Mouse (Mus musculus) heart, embryonic 14.5 days (tissue): Measurements from ENCODE around the gene Olfr270. TPM values are rescaled to one million over a fixed set of nuclear protein-coding genes. Genes with fewer than 3 reads are reported as not detected.

Source experiments
- ATAC-seq: fragments of 200-750 bp; cut with Nextera tagmentation; 2 replicates; pipeline ENCODE4 v1.8.0; 2017; ENCODE audit warnings: low read depth, moderate TSS enrichment; ENCODE audit not compliant: insufficient number of reproducible peaks, insufficient read depth, low FRiP score
- H3K27ac ChIP-seq, 2 experiments: fragments of 200-500 bp in 1 of 2; fragments of 300-500 bp in 1 of 2; sonication (generic) in 1 of 2; replicated peaks in 1 of 2; 2 replicates each; pipeline ENCODE4 v1.5.1; 2012 to 2014; ENCODE audit warnings: low read depth in 2 of 2, low read length in 2 of 2, control low read depth in 1 of 2, mild to moderate bottlenecking in 1 of 2, mixed read lengths in 1 of 2; ENCODE audit not compliant: control insufficient read depth in 1 of 2, insufficient read depth in 1 of 2
- H3K27me3 ChIP-seq: fragments of 300-500 bp; sonication (generic); 2 replicates; pipeline ENCODE4 v1.6.1; 2014; ENCODE audit warnings: mild to moderate bottlenecking, low read length, control low read depth; ENCODE audit not compliant: control insufficient read depth, insufficient read depth
- H3K36me3 ChIP-seq: fragments of 300-500 bp; sonication (generic); 2 replicates; pipeline ENCODE4 v1.6.1; 2014; ENCODE audit warnings: mild to moderate bottlenecking, control low read depth, low read length, mixed read lengths; ENCODE audit not compliant: control insufficient read depth, insufficient read depth
- H3K4me1 ChIP-seq, 2 experiments: fragments of 200-500 bp in 1 of 2; fragments of 300-500 bp in 1 of 2; sonication (generic) in 1 of 2; 2 replicates each; pipeline ENCODE4 v1.6.1; 2012 to 2014; ENCODE audit warnings: low read length in 2 of 2, control low read depth in 1 of 2, mixed read lengths in 1 of 2; ENCODE audit not compliant: control insufficient read depth in 2 of 2, insufficient read depth in 2 of 2
- H3K4me2 ChIP-seq: fragments of 300-500 bp; sonication (generic); 2 replicates; pipeline ENCODE4 v1.6.1; 2014; ENCODE audit warnings: mild to moderate bottlenecking, low read length
- H3K4me3 ChIP-seq, 2 experiments: fragments of 200-500 bp in 1 of 2; fragments of 300-500 bp in 1 of 2; sonication (generic) in 1 of 2; 2 replicates each; pipeline ENCODE4 v1.5.1; 2012 to 2014; ENCODE audit warnings: low read length in 2 of 2, mild to moderate bottlenecking in 2 of 2, control low read depth in 1 of 2, low read depth in 1 of 2, moderate library complexity in 1 of 2; ENCODE audit not compliant: control insufficient read depth in 1 of 2, insufficient read depth in 1 of 2
- H3K9ac ChIP-seq: fragments of 300-500 bp; sonication (generic); 2 replicates; pipeline ENCODE4 v1.6.1; 2014; ENCODE audit warnings: mild to moderate bottlenecking, low read length
- H3K9me3 ChIP-seq: fragments of 300-500 bp; sonication (generic); 2 replicates; pipeline ENCODE4 v1.6.1; 2016; ENCODE audit warnings: low read length, control low read depth; ENCODE audit not compliant: control insufficient read depth
- WGBS: fragments of 180-500 bp; shearing (Covaris S2); extraction: QIAGEN DNeasy Blood & Tissue Kit; methylation state at CpG from one replicate; pipeline ENCODE4 v1.1.7; 2014; 5-methylcytosine and 5-hydroxymethylcytosine counted together
- polyA plus RNA-seq: library from polyadenylated mRNA; unstranded; fragments of >200 nt; fragmentation: Nextera tagmentation; extraction: Ambion mirVana; gene quantifications from 2 replicates; pipeline ENCODE4 v1.2.1, GENCODE M21; 2014

Olfr270 gene
- not detected in 2 replicates for polyA plus RNA-seq

DNA sequence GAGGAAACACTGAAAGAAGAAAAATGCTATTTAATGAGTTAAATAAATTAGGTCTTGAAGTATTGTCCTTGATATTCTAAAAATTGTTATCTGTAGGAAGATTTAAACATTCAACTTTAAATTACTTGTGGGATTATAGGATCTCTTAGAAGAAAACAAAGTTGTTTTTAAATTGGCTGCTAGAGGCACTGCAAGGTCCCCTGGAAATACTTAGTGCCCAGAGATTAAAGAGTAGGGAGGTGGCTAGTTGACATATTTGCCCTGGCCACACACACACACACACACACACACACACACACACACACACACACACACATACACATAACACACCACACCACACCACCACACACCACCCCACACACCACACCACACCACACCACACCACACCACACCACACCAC lies at the start of gene Olfr270:
Olfr270 (plus strand) TSS at position 301 of the 400 bp plus-strand sequence.
- Histone ChIP-seq H3K4me2 (no peak within 1 kb of the TSS), H3K4me3 (no peak within 1 kb of the TSS), H3K27me3 (no peaks in the 10 kb centered on the region), H3K4me1 (no peaks in the 10 kb centered on the region), H3K36me3 (no peaks in the 10 kb centered on the region), H3K9me3 (no peaks in the 10 kb centered on the region), H3K9ac (no peak within 1 kb of the TSS), H3K27ac (no peak within 1 kb of the TSS)
- ATAC-seq: no peak

DNA sequence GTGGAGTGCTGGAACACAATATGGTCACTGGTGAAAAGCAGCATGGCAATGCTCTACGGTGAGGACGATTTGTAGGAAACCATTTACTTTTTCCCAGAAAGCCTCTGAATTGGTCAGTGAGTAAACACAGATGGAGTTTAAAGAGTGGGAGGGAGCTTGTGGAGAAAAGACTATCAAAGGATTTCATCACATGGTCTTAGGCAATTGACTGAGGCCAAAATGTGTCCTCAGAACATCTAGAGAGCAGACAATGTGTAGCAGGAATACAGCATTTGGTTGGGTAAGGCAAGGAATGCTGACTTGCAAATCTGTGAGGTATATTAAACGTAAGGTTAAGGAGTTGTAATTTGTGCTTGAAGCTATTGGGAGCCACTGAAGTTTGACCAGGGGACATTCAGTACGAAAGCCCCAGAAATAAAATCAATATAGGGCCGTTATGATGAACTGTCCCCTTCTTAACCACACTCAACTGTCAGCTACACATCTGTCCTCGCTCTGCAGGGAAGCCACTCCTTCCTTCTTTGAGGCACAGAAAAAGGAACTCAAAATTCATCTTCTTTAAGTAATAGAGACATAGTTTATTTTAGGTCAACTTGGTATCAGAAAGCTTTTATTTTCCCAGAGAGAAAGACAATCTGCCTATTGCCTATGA lies 47.6 kb upstream of the Olfr270 start:
- Histone ChIP-seq H3K36me3 (no peaks in the 10 kb centered on the region), H3K27me3 (no peaks in the 10 kb centered on the region), H3K4me2 (no peak overlapping the region), H3K9me3 (no peaks in the 10 kb centered on the region), H3K4me1 (no peaks in the 10 kb centered on the region), H3K9ac (no peak overlapping the region), H3K27ac (no peak overlapping the region), H3K4me3 (no peak overlapping the region)
- no peak for ATAC-seq
- WGBS: 77% methylated on average over 6 of the region's 6 CpGs

GRCm38 (mm10) chr4:52917311-52917688 lies 47.0 kb upstream of the Olfr270 start:
- no peaks in the 10 kb centered on the region for H3K9me3 ChIP-seq
- H3K4me3 ChIP-seq: no peak overlapping the region
- 80% methylated on average over 2 of the region's 2 CpGs for WGBS
- H3K27ac ChIP-seq: no peak overlapping the region
- no peaks in the 10 kb centered on the region for H3K36me3 ChIP-seq
- no peak overlapping the region for H3K9ac ChIP-seq
- ATAC-seq: no peak
- no peaks in the 10 kb centered on the region for H3K27me3 ChIP-seq
- H3K4me1 ChIP-seq: no peaks in the 10 kb centered on the region
- H3K4me2 ChIP-seq: no peak overlapping the region

- WGBS: 79% methylated on average over 2 of the region's 2 CpGs
- H3K27ac ChIP-seq: no peak within 1 kb of the TSS
Measured at GRCm38 (mm10) chr4:52919078-52919477, 45.3 kb upstream of the Olfr270 start, which contains the start of gene Olfr272. Gene Olfr272, minus strand, starts transcription at chr4:52919178.

DNA sequence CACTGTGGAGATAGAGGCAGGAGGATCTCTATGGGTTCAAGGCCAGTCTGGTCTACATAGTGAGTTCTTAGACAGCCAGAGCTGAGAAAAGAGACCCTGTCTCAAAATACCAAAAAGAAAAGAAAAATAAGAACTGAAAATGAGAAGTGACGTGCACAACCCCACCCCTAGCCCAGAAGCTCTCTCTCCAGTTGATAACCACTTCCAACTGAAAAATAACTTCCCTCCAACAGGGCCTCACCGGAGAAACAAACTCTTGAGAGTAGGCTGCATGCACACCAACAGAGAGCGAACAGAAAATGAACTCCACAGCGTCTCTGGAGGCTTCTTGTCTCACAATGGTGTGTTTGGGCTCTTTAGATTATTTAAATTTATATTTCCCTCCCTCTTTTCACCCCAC lies 33.9 kb upstream of the Olfr270 start:
- Histone ChIP-seq H3K4me2 (no peak overlapping the region), H3K27ac (no peak overlapping the region), H3K4me3 (no peak overlapping the region), H3K9me3 (no peaks in the 10 kb centered on the region), H3K4me1 (no peaks in the 10 kb centered on the region), H3K9ac (no peak overlapping the region), H3K27me3 (no peaks in the 10 kb centered on the region), H3K36me3 (no peaks in the 10 kb centered on the region)
- ATAC-seq: no peak
- 84% methylated on average over 4 of the region's 4 CpGs for WGBS

More at GRCm38 (mm10) chr4:52919078-52919477, 45.3 kb upstream of the Olfr270 start, which contains the start of gene Olfr272:
- no peaks in the 10 kb centered on the region for H3K4me1 ChIP-seq
- no peak within 1 kb of the TSS for H3K4me2 ChIP-seq
- no peaks in the 10 kb centered on the region for H3K36me3 ChIP-seq
- no peak within 1 kb of the TSS for H3K4me3 ChIP-seq
- H3K9ac ChIP-seq: no peak within 1 kb of the TSS
- no peak for ATAC-seq
- H3K27me3 ChIP-seq: no peaks in the 10 kb centered on the region
- H3K9me3 ChIP-seq: no peaks in the 10 kb centered on the region

GRCm38 (mm10) chr4:52946665-52947064 lies 17.7 kb upstream of the Olfr270 start:
- H3K36me3 ChIP-seq: no peaks in the 10 kb centered on the region
- no peaks in the 10 kb centered on the region for H3K9me3 ChIP-seq
- no peak for ATAC-seq
- no peaks in the 10 kb centered on the region for H3K27me3 ChIP-seq
- H3K9ac ChIP-seq: no peak overlapping the region
- H3K4me2 ChIP-seq: no peak overlapping the region
- H3K4me3 ChIP-seq: no peak overlapping the region
- no peaks in the 10 kb centered on the region for H3K4me1 ChIP-seq
- H3K27ac ChIP-seq: no peak overlapping the region

DNA sequence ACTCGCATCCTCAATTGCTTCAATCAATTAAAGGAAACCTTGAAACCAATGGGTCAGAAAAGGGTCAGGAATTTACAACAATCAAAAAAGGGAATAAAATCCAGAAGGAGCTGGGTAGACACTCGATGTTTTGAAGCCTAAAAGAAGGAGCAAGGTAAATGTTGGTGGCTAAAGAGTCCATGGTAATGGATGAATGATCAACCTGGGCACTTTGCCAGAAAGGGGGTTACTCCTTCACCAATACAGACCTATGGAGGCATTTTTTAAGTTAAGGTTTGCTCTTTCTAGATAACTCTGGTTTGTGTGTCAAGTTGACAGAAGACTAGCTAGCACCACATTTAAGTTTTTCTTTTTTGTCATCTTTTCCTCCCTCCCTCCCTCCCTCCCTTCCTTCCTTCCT lies 15.3 kb upstream of the Olfr270 start:
- H3K4me2 ChIP-seq: no peak overlapping the region
- no peak overlapping the region for H3K27ac ChIP-seq
- no peaks in the 10 kb centered on the region for H3K27me3 ChIP-seq
- no peaks in the 10 kb centered on the region for H3K4me1 ChIP-seq
- no peak for ATAC-seq
- no peaks in the 10 kb centered on the region for H3K9me3 ChIP-seq
- WGBS: 72% methylated on average over 2 of the region's 2 CpGs
- H3K36me3 ChIP-seq: no peaks in the 10 kb centered on the region
- no peak overlapping the region for H3K9ac ChIP-seq
- no peak overlapping the region for H3K4me3 ChIP-seq

DNA sequence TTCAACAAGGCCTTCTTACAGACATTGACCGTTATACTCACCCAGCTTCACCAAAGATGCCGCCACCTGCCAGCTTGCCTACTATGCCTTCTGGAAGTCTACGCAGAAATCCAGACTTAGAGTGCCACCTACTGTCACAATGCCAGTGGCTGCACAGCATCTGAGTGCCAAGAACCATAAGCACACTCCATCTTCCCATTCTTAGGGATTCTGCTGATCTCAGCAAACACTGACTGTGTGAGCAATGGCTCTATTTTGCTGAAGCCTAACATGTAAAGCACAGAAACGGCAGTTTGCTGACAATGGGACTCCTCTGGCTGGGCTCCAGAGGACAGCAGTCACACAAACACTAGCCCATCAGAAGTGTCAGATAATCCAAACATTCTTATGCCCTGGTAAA lies 5.7 kb upstream of the Olfr270 start:
- 37% methylated on average over 4 of the region's 4 CpGs for WGBS
- Histone ChIP-seq H3K9ac (no peak overlapping the region), H3K4me2 (no peak overlapping the region), H3K27me3 (no peaks in the 10 kb centered on the region), H3K27ac (no peak overlapping the region), H3K4me3 (no peak overlapping the region), H3K36me3 (no peaks in the 10 kb centered on the region), H3K9me3 (no peaks in the 10 kb centered on the region), H3K4me1 (no peaks in the 10 kb centered on the region)
- no peak for ATAC-seq
